Mouse (Mus musculus) MN1 (cell line): Measurements from ENCODE around the gene Mlph.

Experiments
- DNase-seq: peaks from one replicate; pipeline ENCODE4 v3.0.0-alpha.2; 2016; ENCODE audit warnings: low spot score

The Mlph gene

GRCm38 (mm10) chr1:90969347-90969784 lies 54.5 kb downstream of the Mlph start, which contains the start of gene Rab17:
Gene Rab17, minus strand, starts transcription at chr1:90969661.
- no peak for DNase-seq

- no peak for DNase-seq
Observed at GRCm38 (mm10) chr1:90969881-90970390, 55.1 kb downstream of the Mlph start.

GRCm38 (mm10) chr1:90972911-90973573 lies 58.2 kb downstream of the Mlph start:
- DNase-seq, result peak; percentile 60

- no peak for DNase-seq
Observed at GRCm38 (mm10) chr1:90973574-90973911, 58.7 kb downstream of the Mlph start.

- DNase-seq, result no peak
Observed at GRCm38 (mm10) chr1:90974906-90975649, 60.2 kb downstream of the Mlph start.

- DNase-seq, result no peak
Observed at GRCm38 (mm10) chr1:90975960-90976359, 61.1 kb downstream of the Mlph start.

GRCm38 (mm10) chr1:90980638-90981330 lies 65.9 kb downstream of the Mlph start:
- no peak for DNase-seq

GRCm38 (mm10) chr1:90981346-90981745 lies 66.5 kb downstream of the Mlph start:
- no peak for DNase-seq

GRCm38 (mm10) chr1:90995916-90996315 lies 81.0 kb downstream of the Mlph start:
- DNase-seq, result no peak

- no peak for DNase-seq
Observed at GRCm38 (mm10) chr1:90997136-90997535, 82.3 kb downstream of the Mlph start.

GRCm38 (mm10) chr1:90997641-90998040 lies 82.8 kb downstream of the Mlph start:
- DNase-seq, result no peak

GRCm38 (mm10) chr1:90998268-90998890 lies 83.5 kb downstream of the Mlph start, which contains the start of gene Lrrfip1:
Gene Lrrfip1, plus strand, starts transcription at chr1:90998737.
- DNase-seq, result no peak

GRCm38 (mm10) chr1:90998891-90999611 lies 84.2 kb downstream of the Mlph start:
- DNase-seq, result no peak

GRCm38 (mm10) chr1:90999911-91000601 lies 85.2 kb downstream of the Mlph start:
- no peak for DNase-seq
